Mouse (Mus musculus): ENCODE measurements around the gene Lck. TPM values are rescaled to one million over a fixed set of nuclear protein-coding genes. Genes with fewer than 3 reads are reported as not detected.

Lck gene
- polyA plus RNA-seq, 3 experiments from 2014 or later, result 1,449 to 1,788 (median 1,727) TPM

DNA sequence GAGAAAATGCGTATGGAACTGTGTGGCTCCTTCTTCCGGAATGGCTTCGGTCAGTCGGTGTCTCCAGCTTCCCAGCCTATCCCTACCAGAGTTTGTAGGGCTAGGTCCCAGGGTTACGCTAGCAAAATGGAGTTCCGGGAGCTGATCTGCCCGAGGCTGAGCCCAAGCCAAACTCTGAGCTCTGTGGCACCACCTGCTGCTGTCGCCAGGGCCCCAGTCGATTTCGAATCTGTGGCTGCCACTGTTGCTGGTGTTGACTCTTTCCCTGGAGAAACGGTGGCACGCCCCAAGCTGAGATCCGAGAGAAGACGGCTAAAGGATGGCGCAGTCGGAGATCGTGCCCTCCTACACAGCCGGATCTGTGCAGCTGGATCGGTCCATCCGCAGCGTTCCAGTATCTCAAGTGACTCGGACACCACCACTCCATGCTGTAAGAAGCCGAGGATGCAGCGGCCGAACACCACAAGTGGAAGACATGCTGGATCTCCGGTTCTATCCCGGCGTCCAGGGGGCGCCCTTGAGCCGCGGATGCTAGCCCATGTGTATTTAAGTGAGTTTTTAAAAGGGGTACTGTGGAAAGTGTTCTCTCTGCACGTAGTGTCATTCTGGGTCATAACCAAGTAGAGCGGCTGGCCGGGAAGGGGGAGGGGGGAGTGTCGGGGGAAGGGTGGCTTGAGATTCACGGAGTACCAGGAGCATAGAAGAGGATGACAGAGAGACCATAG lies 11.6 kb upstream of the Lck start:
- peak; percentile 55 for ATAC-seq

DNA sequence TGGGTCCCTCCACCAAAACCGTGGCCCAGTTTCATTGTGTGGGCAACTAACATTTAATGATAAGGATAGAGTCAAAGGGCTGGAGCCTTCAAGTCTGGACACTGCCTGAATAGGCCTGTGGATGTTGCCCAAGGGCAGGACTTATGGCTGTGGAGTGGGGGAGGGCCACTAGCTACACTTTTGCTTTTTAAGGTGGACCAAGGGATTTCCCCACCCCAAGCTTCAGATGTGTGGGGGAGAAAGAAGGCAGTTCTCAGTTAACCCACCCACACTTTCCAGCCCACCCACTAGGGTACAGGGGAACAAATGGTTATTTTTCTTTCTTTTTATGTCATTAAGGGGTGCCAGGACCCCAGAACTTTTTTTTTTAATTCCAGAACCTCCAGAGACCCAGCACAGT lies 10.9 kb upstream of the Lck start:
- no peak for ATAC-seq

DNA sequence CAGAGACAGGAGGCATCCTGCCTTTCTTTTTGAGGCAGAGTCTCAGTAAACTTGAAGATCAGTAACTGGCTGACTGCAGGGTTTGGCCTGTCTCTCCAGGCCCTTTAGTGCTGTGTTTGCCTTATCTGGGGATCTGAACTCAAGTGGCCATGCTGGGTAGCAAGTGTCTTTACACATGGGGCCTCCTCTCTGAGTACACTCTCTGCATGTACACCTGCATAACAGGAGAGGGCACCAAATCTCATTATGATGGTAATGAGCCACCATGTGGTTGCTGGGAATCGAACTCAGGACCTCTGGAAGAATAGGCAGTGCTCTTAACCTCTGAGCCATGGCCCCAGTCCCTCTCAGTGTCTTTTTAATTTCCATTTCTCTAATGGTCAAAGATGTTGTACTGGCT lies 8.8 kb upstream of the Lck start:
- no peak for ATAC-seq

DNA sequence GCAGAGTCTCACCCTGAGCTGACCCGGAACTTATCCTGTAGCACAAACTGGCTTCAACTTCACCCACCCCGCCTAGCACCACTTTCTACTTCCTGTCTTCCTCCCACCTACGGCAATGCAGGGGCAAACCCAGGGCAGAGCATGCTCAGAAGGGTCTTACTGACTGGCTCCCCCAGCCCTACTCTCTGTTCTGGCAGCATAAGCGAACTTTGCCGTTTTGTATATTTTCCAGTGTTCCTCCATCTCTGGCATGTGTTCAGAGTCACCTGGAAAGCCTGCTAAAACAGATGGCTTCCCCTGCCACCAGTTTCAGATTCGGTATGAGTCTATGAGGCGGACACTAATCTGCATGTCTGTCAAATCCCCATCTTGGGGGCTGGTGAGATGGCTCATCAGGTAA lies 6.9 kb upstream of the Lck start:
- peak; percentile 76 for ATAC-seq

DNA sequence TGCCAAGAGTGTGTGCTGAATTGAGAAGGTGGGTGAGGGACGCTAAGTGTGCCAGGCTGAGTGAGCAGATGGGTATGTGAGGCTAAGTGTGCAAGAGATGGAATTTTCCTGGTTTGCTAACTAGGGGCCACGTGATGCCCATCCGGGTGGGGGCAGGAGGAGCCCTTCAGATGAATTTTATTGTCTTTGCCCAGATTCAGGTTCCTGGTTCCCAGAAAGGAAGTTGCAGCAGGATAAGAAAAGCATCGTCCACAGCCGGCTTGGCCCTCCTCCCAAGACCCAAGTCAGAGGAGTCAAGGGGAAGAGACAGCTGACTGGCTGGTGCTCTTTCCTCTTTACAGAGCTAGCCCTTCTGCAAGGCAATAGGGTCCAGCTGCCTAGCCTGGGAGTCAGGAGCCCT lies 5.0 kb upstream of the Lck start, which contains the start of gene Fam167b:
Gene Fam167b (minus strand): TSS at position 84 of the 400 bp plus-strand sequence.
- no peak for ATAC-seq

DNA sequence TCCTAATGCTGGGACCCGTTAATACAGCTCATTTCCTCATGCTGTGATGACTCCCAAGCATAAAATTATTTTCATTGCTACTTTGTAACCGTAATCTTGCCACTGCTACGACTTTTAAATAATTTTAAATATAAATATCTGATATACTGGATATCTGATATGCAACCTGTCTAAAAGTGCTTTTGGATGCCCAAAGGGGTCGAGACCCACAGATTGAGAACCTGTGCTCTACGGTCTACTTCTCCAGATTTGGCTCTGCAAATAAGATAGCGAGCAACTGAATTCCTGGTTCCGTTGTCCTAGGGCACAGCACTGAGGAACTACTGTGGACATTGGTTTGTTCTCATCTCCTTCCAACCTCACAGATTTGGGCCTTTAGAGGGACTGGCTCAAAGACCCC lies 4.2 kb upstream of the Lck start:
- no peak for ATAC-seq

DNA sequence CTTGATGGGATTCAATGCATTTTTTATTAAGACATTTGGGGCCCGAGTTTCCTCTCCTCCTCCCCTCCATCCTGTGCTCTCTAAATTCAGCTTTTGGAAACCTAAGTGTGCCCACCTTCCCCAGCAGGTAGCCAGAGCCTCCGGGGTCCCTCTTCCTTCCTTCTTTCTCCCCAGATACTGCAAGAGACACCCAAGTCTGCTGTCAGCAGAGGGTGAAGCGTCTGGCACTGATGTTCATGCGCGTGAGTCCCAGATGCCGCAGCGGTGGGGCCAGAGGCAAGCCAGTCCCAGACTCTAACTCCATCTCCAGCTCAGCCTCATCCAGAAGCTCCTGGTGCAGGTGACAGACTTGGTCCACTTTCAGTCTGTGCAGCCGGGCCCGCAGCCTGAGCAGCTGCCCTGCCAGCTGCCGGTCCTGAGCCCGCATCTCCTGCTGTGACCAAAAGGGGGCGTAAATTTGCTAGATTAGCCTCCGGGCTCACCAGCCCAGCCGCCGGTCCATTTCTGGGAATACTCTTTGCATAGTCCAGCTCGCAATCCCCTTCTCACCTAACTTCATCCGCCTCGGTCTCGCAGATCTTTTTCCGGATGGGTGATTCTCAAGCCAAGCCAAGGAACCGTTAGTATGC lies 3.5 kb upstream of the Lck start:
- ATAC-seq, result no peak

DNA sequence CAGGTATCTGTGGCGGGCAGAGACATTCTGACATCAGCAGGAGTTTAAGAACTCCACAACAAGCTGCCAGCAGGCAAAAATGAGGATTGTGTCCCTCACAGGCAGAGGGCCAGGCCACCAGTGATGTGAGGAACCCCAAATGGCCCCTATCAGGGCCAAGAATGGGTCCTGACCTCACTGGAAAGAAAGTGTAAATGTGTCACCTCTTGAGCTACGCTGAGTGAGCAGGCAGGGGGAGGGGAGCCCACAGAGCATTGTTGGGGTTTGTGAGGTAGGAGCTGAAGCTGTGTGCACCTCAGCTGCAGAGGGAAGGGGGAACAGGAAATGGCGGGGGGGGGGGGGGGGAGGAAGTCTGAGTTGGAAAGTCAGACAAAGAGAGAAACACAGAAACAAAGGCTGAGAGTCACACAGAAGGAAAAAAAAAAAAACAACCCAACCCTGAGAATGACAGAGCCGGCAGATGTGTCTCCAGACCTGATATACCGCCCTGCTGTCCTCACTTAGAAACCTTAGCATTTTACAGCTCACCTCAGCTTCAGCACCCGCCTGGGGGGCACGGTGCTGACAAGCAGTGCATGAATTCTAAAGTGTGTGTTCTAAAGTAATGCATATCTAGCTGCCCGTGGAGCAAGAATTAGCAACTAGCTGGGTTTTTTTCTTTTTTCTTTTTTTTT lies 1.9 kb upstream of the Lck start:
- ATAC-seq, result peak; percentile 77

DNA sequence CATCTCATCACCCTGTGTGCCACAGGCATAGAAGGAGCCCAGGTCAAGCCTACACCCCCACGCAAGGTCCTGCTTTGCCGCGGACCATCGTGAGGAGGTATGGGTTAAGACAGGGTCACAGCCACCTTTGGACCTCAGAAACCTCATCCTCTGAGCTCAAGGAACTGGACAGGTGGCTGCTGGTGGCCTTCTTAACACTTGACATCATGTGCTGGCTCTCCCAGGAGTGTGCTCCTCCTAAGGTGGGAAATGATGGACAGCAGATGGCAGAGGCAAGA lies 409 bp downstream of the Lck start:
- ATAC-seq, result no peak

DNA sequence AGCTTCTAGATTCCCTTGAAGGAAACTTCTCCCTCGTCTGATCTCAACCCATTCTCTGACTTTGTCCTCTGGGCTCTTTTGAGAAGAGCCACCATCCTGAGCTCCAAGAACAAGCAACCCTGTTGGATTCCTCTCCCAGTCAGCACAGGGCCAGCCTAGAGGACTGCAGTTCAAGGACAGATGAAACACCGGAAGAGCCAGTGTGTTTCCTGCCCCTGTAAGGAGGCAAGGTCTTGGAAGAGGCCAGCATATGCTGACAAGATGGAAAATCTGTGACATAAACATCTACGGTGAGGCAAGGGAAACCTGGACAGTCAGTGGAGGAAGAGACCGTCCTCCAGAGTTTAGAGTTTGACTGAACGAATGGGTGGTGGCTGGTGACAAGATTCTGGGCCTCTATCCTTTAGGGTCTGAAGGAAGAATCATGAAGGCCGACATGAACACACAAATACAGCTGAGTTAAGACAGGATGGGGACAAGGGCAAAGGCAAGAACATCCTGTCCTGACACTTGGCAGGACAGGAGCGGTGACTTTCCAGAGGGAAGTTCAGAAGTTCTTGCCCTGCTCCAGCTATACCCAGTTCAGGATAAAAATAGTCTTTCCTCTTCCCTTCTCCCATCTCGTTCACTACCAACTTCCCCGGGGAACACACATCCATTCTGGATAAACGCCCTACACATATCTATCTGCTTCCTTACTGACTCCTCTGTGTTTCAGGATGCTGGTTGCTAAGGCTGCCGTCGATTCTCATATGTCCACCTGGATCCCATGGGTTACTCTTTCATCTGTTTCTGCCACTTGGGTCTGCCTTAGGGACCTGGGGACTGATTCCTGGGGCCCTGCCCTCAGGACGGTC lies 977 bp downstream of the Lck start:
- ATAC-seq, result peak; percentile 8

DNA sequence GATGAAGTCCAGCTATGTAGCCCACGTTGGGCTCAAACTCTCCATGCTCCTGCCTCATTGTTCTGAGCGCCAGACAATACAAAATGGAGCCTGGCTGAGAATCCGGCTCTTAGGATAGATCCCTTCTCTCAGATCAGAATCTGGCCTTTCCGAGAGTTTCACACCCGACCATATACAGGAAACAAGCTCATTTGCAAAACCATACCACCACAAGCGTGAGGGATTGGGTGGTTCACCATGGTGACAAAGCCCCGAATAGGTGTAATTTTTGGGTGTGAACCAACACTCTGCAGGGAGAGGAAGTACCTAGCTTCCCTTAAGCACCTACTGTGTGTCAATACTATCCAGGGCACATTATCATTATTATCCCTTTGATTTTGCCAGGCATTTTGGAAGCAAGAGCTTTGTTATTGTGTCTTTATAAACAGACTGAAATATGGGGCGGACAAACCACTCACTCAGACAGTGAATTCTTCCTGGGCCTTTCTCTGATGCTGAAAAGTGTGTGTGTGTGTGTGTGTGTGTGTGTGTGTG lies 1.8 kb downstream of the Lck start:
- ATAC-seq, result peak; percentile 1

DNA sequence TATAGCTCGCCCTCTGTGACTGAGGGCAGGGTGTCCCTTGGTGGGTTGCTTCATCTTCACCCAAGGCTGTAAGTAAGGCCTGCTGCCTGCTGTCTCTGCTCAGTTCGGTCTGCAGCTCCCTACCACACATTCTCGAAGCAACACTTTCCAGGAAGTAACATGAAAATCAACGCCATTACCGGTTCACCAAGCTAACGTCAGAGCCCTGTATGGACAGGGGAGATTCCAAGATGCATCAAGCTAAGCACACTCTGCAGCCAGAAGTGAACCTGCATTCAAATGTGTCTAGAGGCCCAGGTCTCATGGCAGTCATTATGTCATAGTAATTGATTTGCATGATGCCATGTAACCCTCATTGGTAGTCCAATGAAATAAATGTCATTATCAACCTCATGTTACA lies 3.4 kb downstream of the Lck start:
- ATAC-seq, result peak; percentile 49

DNA sequence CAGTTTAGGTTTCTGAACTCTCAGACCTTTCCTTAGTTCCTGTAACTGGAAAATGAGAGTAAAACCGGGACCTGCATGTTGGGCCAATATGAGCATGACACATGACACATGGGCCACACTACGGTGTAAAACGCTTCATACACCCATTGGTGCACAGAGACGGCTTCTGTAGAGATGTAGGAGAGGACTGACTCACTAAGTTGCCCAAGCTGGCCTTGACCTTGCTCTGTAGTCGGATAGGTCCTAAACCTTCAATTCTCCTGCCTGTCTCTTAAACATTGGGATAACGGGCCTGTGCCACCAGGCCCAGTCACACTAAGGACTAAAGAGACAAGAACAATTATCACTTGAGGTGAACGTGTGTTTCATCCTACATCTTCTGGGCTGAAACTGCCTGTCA lies 5.1 kb downstream of the Lck start:
- no peak for ATAC-seq

DNA sequence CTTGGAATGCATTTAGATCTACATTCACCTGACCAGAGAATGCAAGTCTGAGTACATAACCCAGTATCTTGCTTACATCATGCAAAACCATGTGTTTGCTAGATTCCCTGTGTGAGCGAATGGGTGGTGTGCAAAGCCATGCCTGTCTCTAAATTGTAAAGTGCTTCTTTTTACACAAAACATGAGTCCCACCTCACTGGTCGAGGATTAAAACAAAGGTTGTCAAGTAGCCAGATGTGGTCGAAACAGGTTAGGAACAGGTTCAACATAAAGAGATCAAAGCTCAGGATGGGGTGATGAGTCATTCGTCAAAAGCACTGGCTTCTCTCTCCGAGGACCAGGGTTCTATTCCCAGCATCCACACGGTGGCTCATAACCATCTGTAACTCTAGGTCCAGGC lies 8.3 kb downstream of the Lck start:
- peak; percentile 62 for ATAC-seq

DNA sequence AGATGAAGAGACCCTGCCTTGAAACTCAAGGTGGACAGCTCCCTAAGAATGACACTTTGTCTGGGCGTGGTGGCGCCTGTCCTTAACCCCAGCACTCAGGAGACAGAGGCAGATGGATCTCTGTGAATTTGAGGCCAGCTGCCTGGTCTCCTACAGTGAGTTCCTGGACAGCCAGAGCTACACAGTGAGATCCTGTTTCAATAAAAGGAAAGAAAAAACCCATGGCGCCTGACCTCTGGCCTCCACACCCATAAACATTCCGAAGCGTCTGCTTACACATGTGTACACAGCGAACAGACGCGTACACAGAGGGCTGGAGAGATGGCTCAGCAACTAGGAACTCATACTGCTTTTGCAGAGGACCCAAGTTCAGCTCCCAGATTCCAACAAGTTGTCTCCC lies 9.7 kb downstream of the Lck start:
- ATAC-seq, result no peak

DNA sequence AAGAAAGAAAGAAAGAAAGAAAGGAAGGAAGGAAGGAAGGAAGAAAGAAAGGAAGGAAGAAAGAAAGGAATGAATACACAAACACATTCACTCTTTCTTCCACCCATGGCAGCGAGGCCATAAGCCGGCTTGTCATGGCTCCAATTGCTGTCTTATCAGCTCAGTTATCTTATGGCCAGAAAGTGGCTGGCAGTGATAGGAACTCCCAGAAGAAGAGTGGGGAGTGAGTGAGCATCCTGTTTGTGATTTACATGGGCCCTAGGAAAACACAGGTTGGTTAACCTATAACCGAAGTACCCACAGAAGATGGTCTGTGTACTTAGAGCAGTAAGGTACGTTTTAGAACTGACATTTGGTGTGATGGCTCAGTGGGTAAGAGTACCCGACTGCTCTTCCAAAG lies 12.3 kb downstream of the Lck start:
- no peak for ATAC-seq

DNA sequence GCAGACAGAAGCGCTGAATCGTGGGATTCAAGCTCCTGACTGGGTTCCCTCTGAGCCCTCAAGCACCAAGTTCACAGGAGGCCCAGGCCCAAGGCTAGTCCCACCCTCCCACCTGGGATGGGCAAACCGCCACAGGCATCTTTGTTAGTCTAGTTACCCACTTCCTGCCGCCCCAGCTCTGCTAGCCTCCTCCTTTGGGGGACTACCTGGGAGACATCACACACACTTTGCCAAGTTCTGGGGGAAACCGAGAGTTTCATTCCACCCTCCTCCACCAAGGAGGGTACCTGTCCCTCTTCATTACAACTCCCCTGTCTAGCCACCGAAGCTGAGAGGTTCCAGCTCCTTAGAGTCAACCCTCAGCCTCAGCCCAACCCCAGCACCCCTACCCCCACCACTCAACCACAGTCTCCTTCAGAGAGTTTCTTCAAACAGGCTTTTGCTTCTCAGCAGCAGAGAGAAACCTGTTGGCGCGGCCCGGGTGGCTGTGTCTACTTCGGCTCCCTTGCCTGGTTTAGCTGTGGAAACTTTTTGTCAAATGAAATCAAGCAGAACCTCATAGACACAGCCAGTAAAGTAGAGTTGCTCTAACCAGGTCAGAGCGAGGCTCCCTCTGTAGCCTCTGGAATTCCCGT lies 15.0 kb downstream of the Lck start:
- peak; percentile 79 for ATAC-seq

DNA sequence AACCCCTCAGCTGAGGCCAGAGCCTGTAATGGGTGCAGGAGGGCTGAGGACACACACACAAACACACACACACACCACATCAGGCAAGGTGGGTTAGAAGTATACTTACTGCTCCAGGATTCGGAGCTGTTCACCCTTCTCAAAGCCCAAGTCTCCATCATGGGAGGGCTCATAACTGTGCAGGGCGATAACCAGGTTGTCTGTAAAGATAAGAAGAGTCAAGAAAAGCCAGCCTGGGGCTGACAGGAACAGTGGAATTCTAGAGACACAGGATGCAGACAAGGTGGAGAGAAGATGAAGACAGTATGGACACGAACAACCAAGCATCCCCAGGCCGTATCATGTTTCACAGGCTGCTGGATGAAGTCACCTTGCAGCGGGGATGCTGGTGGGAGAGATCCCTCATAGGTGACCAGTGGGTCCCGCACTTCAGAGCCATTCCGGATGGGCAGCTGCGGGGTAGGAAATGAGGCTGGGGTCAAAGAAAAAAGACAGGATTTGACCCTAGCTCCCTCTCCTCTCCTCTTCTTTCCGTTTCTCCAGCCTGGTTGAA lies 16.1 kb downstream of the Lck start:
- no peak for ATAC-seq

DNA sequence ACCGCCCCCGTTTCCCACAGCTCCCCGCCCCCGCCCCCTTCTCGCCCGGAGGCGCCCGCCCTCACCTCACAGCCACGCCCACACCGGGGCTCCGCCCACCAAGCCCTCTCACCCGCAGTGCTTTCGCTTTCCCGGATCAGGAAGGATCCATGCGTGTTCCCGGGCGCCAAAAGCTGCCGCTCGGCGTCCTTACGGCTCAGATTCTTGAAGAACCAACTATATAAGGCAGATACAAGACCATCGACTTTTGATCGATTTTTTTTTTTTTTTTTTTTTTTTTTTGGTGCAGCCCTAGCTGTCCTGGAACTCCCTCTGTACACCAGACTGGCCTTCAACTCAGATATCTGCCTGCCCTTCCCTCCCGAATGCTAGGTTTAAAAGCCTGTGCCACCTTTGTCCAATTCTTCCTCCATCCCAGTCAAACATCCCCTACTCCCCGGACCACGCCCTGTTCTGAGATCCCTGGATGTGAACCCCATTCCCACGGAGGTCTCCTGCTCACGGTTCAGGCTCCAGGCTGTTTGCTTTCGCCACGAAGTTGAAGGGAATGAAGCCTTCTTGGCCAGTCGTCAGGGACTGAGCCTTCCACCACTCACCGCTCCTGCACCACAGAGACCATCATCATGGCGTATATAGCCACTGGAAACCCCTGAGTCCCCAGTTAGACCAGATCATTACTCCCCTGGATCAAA lies 16.8 kb downstream of the Lck start:
- ATAC-seq, result no peak

DNA sequence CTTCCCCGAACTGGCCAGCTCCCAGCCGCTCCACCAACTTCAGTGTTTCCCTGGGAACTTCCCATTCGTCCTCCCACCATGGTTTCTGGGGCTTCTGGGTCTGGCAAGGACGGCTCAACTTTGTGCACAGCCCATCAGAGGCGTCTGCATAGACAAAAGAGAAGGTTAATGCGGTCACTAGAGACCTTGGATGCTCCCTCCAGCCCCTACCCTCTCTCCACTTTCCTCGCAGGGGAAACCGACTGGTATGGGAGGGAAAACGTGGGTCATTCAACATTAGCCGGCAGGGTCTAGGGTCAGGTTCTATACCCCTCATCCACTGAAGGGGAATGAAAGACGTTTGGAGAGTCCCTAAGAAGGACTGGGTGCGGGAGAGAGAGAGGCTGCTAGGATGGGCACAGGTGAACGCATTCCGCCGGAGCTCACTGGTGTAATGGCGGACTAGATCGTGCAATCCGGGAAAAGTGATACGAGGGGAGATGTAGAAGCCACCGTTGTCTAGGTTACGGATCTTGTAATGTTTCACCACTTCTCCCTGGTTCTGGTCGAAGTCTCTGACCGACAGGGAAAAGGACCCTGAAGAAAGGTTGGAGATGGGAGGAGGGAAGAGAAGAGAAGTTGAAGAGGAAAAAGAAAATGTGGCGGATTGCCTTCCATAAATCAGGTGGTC lies 17.4 kb downstream of the Lck start:
- ATAC-seq, result no peak

DNA sequence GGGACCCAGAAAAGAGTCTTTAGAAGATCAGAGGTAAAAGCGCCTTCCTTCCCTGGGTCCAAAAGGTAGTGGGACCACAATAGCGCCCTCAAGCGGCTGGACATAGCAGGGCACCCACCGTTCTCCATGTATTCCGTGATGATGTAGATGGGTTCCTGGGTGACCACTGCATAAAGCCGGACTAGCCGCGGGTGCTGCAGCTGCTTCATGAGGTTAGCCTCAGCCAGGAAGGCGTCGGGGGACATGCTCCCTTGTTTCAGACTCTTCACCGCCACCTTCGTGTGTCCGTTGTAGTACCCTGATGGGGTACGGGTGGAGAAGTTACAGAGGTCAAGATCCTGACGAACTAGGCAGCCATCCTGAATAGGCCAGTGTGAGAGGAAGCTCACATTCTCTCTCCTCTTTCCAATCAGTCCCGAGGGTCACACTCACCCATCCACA lies 18.0 kb downstream of the Lck start:
- ATAC-seq, result no peak

All from inflammation-experienced regulatory T-cells, adult 6 months (primary cell).